Mouse (Mus musculus) hindbrain, postnatal 0 days (tissue): ENCODE results near the gene Hrh2. TPM values are rescaled to one million over a fixed set of nuclear protein-coding genes. Genes with fewer than 3 reads are reported as not detected.

Experiments used
- ATAC-seq: fragments of 200-750 bp; cut with Nextera tagmentation; 2 replicates; pipeline ENCODE4 v1.8.0; 2017; ENCODE audit warnings: mild to moderate bottlenecking, moderate TSS enrichment, moderate library complexity
- DNase-seq: peaks from one replicate; pipeline ENCODE4 v3.0.0-alpha.2; 2015; ENCODE audit warnings: low spot score
- H3K27ac ChIP-seq: fragments of 300-500 bp; sonication (generic); 2 replicates; pipeline ENCODE4 v1.5.1; 2014; ENCODE audit warnings: mild to moderate bottlenecking
- H3K27me3 ChIP-seq: fragments of 300-500 bp; sonication (generic); 2 replicates; pipeline ENCODE4 v1.6.1; 2014; ENCODE audit warnings: low read length, mixed read lengths; ENCODE audit not compliant: insufficient read depth
- H3K36me3 ChIP-seq: fragments of 300-500 bp; sonication (generic); 2 replicates; pipeline ENCODE4 v1.6.1; 2014; ENCODE audit warnings: low read length, mixed read lengths; ENCODE audit not compliant: insufficient read depth
- H3K4me1 ChIP-seq: fragments of 300-500 bp; sonication (generic); 2 replicates; pipeline ENCODE4 v1.6.1; 2014; ENCODE audit warnings: antibody characterized with exemption, low read length, mixed read lengths; ENCODE audit not compliant: insufficient read depth
- H3K4me2 ChIP-seq: fragments of 300-500 bp; sonication (generic); 2 replicates; pipeline ENCODE4 v1.6.1; 2014; ENCODE audit warnings: low read depth, mild to moderate bottlenecking, low read length, moderate library complexity, mixed read lengths
- H3K4me3 ChIP-seq: fragments of 300-500 bp; sonication (generic); 2 replicates; pipeline ENCODE4 v1.5.1; 2014; ENCODE audit warnings: low read length
- H3K9ac ChIP-seq: fragments of 300-500 bp; sonication (generic); replicated peaks from 2 replicates; pipeline ENCODE4 v1.6.1; 2014; ENCODE audit warnings: mild to moderate bottlenecking, low read length, moderate library complexity, mixed read lengths
- H3K9me3 ChIP-seq: fragments of 300-500 bp; sonication (generic); 2 replicates; pipeline ENCODE4 v1.6.1; 2016; ENCODE audit warnings: low read length, mixed read lengths
- CTCF ChIP-seq: IDR thresholded peaks from 2 replicates; pipeline ENCODE4 v1.5.1; 2016; ENCODE audit warnings: antibody characterized with exemption, control low read depth, low read depth
- WGBS: fragments of 180-500 bp; shearing (Covaris S2); extraction: QIAGEN DNeasy Blood & Tissue Kit; methylation state at CpG from one replicate; pipeline ENCODE4 v1.1.7; 2014; 5-methylcytosine and 5-hydroxymethylcytosine counted together
- polyA plus RNA-seq: library from polyadenylated mRNA; unstranded; fragments of >200 nt; fragmentation: Nextera tagmentation; extraction: Ambion mirVana; gene quantifications from 2 replicates; pipeline ENCODE4 v1.2.1, GENCODE M21; 2015
- total RNA-seq: library from RNA; depleted of rRNA; stranded (reverse); fragments of >200 nt; gene quantifications from 2 replicates; pipeline ENCODE4 v1.2.3, GENCODE M21; 2014; rRNA removed

The Hrh2 gene
- 1.8 and 2.9 TPM in 2 replicates for total RNA-seq
- 0.78 and 0.98 TPM in 2 replicates for polyA plus RNA-seq

DNA sequence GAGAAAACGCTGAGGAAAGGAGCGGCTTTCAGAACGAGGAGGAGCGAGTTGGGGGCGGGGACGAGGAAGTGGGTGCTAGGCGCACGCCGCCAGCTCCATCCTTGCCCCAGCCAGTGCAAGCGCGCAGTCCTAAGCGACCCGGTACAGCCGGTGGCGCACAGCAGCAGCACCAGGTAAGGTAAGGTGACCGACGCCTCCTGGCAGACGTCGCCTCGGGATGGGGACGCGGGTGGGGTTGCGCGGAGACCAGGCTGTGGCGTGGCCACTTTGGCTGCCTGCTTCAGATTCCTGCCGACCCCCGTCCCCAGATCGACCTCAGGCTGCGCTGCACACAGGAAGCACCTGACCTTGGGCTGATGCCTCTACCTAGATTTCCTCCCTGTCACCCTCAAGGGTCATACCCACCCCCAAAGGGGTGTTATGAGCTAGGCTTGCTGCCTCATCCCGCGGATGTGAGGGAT, at the start of gene Hrh2:
Gene Hrh2 (plus strand): TSS at position 109 of the 461 bp plus-strand sequence.
- no peak within 1 kb of the TSS for H3K27ac ChIP-seq
- no peaks in the 10 kb centered on the region for H3K27me3 ChIP-seq
- no peaks in the 10 kb centered on the region for H3K9me3 ChIP-seq
- WGBS: under 1% methylated on average over 30 of the region's 31 CpGs
- peak; percentile 40 for DNase-seq
- peak within 1 kb of the TSS; percentile 46 for H3K4me3 ChIP-seq
- H3K4me2 ChIP-seq: peak within 1 kb of the TSS; percentile 74
- no peaks in the 10 kb centered on the region for H3K4me1 ChIP-seq
- TF ChIP-seq CTCF: no peak
- H3K9ac ChIP-seq: peak within 1 kb of the TSS; percentile 60
- ATAC-seq: peak; percentile 80
- no peaks in the 10 kb centered on the region for H3K36me3 ChIP-seq

DNA sequence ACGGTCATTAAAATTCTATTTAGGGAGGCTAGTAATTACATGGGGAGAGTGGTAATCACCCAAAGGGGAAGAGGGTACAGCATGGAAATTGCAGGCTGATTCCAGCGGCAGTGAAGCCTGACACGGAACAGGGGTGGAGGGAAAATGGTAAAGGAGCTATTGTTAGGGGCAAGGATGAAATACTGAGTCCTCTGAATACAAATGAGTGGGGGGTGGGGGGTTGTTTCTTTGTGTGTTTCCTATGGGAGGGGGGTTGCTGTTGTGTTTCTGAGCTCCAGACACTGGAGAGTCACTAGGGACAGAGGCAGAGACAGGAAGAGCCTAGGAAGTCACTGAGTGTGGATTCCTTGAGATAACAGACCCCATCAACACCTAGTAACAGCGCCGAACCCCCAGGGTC, 48.1 kb upstream of the Hrh2 start:
- Histone ChIP-seq H3K9me3 (no peaks in the 10 kb centered on the region), H3K4me2 (no peak overlapping the region), H3K27me3 (no peaks in the 10 kb centered on the region), H3K4me1 (no peaks in the 10 kb centered on the region), H3K9ac (no peak overlapping the region), H3K4me3 (no peak overlapping the region), H3K27ac (no peak overlapping the region), H3K36me3 (no peaks in the 10 kb centered on the region)
- no peak for DNase-seq
- WGBS: 18% methylated on average over 5 of the region's 5 CpGs
- ATAC-seq: no peak
- TF ChIP-seq CTCF: no peak

DNA sequence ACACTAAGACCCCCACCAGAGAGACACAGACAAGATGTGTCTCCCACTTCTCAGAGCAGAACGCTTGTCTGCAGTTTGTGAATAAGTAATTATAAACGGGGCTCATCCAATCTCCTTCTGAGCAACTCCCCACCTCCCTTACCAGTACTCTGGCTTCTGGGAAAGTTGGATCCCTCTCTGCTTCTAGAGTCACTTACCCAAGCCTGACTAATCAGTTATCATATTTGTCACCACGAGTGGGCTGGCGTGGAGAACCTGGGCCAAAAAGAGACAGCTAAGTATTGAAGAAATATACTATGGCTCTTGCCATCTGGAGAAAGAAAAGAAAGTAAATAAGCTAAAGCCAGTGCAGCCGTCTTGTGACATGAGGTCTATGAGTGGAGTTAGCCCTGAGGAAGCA, 47.3 kb upstream of the Hrh2 start:
- Histone ChIP-seq H3K4me3 (no peak overlapping the region), H3K9me3 (no peaks in the 10 kb centered on the region), H3K27me3 (no peaks in the 10 kb centered on the region), H3K9ac (no peak overlapping the region), H3K4me1 (no peaks in the 10 kb centered on the region), H3K36me3 (no peaks in the 10 kb centered on the region), H3K4me2 (no peak overlapping the region), H3K27ac (no peak overlapping the region)
- DNase-seq (no peak), ATAC-seq (no peak)
- no peak for TF ChIP-seq CTCF
- 51% methylated on average over 5 of the region's 5 CpGs for WGBS

DNA sequence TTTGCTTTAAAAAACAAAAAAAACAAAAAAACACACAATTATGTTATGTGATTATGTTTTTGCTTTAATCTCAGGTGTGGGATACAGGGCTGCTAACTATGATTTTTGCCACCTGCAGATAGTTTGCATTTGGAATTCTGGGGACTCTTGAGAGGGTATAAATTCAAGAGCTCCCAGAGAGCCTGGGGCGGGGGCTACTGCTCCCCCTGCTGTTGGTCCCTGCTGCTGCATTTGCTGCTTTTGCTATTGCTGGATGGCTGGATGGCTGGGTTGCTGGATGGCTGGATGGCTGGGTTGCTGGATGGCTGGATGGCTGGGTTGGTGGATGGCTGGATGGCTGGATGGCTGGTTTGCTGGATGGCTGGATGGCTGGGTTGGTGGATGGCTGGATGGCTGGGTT, 44.6 kb upstream of the Hrh2 start:
- TF ChIP-seq CTCF: no peak
- Histone ChIP-seq H3K27ac (no peak overlapping the region), H3K4me1 (no peaks in the 10 kb centered on the region), H3K27me3 (no peaks in the 10 kb centered on the region), H3K4me3 (no peak overlapping the region), H3K9ac (no peak overlapping the region), H3K4me2 (no peak overlapping the region), H3K36me3 (no peaks in the 10 kb centered on the region), H3K9me3 (no peaks in the 10 kb centered on the region)
- DNase-seq: no peak
- no peak for ATAC-seq
- 64% methylated on average over 1 of the region's 1 CpGs for WGBS

DNA sequence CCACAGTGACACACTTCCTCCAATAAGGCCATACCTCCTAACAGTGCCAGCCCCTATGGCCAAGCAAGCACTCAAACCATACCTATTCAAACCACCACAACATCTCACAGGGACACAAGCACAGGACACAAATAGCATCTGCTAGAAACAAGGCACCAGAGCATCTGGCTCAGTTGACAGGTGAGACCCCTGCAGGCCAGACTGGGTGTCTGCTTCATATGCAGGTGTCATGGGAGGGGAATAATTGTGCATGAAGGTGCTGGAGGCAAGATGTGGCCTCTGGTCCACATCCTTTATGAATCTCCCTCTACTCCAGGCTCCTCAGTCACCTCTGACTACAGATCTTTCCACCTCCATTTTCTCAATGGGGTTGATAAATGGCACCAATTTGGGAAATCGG, 39.5 kb upstream of the Hrh2 start:
- no peaks in the 10 kb centered on the region for H3K36me3 ChIP-seq
- peak; percentile 31; the same call in 1 of the 2 replicates for TF ChIP-seq CTCF
- no peak overlapping the region for H3K4me3 ChIP-seq
- no peak overlapping the region for H3K4me2 ChIP-seq
- H3K9me3 ChIP-seq: no peaks in the 10 kb centered on the region
- no peak overlapping the region for H3K27ac ChIP-seq
- no peak for ATAC-seq
- no peak overlapping the region for H3K9ac ChIP-seq
- no peaks in the 10 kb centered on the region for H3K4me1 ChIP-seq
- H3K27me3 ChIP-seq: no peaks in the 10 kb centered on the region
- 76% methylated on average over 1 of the region's 1 CpGs for WGBS
- DNase-seq: no peak

DNA sequence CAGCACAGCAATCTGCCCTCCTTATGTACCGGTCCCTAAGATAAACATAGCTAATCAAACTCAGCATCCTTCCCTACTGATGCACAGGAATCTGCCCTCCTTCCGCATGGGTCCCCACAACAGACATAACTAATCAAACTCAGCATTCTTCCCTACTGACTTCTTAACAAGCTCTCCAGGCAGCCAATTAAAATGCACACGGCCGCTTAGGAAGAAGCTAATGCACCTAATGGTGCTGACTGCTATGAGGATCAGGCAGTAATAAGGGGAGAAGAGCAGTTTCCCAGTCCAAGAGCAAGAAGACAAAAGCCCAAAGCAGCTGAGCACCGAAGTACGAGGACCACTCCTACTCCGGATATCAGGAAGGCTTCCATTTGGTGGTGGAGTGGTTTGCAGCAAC, 39.0 kb upstream of the Hrh2 start:
- H3K4me3 ChIP-seq: no peak overlapping the region
- no peaks in the 10 kb centered on the region for H3K27me3 ChIP-seq
- peak; percentile 47 for DNase-seq
- no peak overlapping the region for H3K27ac ChIP-seq
- no peaks in the 10 kb centered on the region for H3K36me3 ChIP-seq
- no peak for TF ChIP-seq CTCF
- no peak overlapping the region for H3K9ac ChIP-seq
- H3K9me3 ChIP-seq: no peaks in the 10 kb centered on the region
- WGBS: 52% methylated on average over 7 of the region's 7 CpGs
- no peak overlapping the region for H3K4me2 ChIP-seq
- H3K4me1 ChIP-seq: no peaks in the 10 kb centered on the region
- ATAC-seq: no peak

DNA sequence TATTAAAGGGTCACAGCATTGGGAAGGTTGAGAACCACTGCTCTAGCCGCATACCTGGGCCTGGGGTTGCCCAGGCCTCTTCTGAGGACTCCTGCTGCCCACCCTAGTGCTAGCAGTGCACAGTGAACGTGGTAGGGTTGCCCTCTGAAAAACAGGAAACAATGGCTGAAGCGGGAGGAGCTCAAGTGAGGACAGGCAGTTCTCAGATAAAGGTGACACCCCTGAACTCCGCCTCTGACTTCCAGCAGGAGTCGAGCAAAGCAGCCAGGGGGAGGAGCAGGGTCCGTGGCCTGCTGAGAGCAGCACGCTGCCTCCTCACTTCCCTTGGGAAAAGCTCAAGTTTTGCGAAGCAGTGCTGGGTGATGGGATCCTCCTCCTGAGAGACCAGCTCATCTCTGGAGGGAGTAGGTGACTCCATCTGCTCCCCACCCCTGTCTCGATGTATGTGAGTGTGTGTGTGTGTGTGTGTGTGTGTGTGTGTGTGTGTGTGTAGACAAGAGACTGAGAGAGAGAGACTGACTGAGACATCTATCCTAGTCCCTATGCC, 38.2 kb upstream of the Hrh2 start:
- Histone ChIP-seq H3K36me3 (no peaks in the 10 kb centered on the region), H3K9ac (no peak overlapping the region), H3K4me3 (no peak overlapping the region), H3K27me3 (no peaks in the 10 kb centered on the region), H3K4me2 (no peak overlapping the region), H3K27ac (no peak overlapping the region), H3K4me1 (no peaks in the 10 kb centered on the region), H3K9me3 (no peaks in the 10 kb centered on the region)
- WGBS: 34% methylated on average over 9 of the region's 9 CpGs
- DNase-seq (no peak), ATAC-seq (no peak)
- no peak for TF ChIP-seq CTCF
